Mouse (Mus musculus): ENCODE results near the gene Chchd3. TPM values are rescaled to one million over a fixed set of nuclear protein-coding genes. Genes with fewer than 3 reads are reported as not detected.

Chchd3 gene
- polyA plus RNA-seq, 1 experiment from 2014 or later, result 138 TPM

- WGBS, result 83% methylated on average over 1 of the region's 1 CpGs
- no peak for ATAC-seq
- H3K36me3 ChIP-seq (ENCODE audit: poor library complexity, severe bottlenecking), result no peaks in the 10 kb centered on the region
- H3K4me3 ChIP-seq, result no peak overlapping the region
- H3K4me2 ChIP-seq, result no peak overlapping the region
- H3K4me1 ChIP-seq, result peaks cover 3% of the 10 kb centered on the region; the same call in 1 of the 2 replicates
- H3K9ac ChIP-seq, result no peak overlapping the region
- no peaks in the 10 kb centered on the region for H3K27me3 ChIP-seq
- no peak overlapping the region for H3K27ac ChIP-seq
- no peaks in the 10 kb centered on the region for H3K9me3 ChIP-seq (replicated peaks)
These were observed 63.5 kb downstream of the Chchd3 start for GRCm38 (mm10) chr6:32996597-32996996.

GRCm38 (mm10) chr6:32993847-32994246 lies 66.2 kb downstream of the Chchd3 start:
- Histone ChIP-seq H3K9me3 (replicated peaks) (no peaks in the 10 kb centered on the region), H3K4me1 (peaks cover 3% of the 10 kb centered on the region; the same call in 1 of the 2 replicates), H3K4me3 (no peak overlapping the region), H3K9ac (no peak overlapping the region), H3K36me3 (ENCODE audit: poor library complexity, severe bottlenecking) (no peaks in the 10 kb centered on the region), H3K4me2 (no peak overlapping the region), H3K27me3 (no peaks in the 10 kb centered on the region), H3K27ac (no peak overlapping the region)
- no peak for ATAC-seq
- 98% methylated on average over 1 of the region's 1 CpGs for WGBS

- WGBS, result 79% methylated on average over 12 of the region's 12 CpGs
- H3K27ac ChIP-seq, result no peak overlapping the region
- ATAC-seq, result no peak
- no peaks in the 10 kb centered on the region for H3K9me3 ChIP-seq (replicated peaks)
- H3K27me3 ChIP-seq, result no peaks in the 10 kb centered on the region
- no peak overlapping the region for H3K4me3 ChIP-seq
- no peak overlapping the region for H3K9ac ChIP-seq
- H3K4me2 ChIP-seq, result no peak overlapping the region
- no peaks in the 10 kb centered on the region for H3K4me1 ChIP-seq
- H3K36me3 ChIP-seq (ENCODE audit: poor library complexity, severe bottlenecking), result no peaks in the 10 kb centered on the region
These were observed 69.9 kb downstream of the Chchd3 start for GRCm38 (mm10) chr6:32990061-32990633.

GRCm38 (mm10) chr6:32988561-32988960 lies 71.5 kb downstream of the Chchd3 start:
- Histone ChIP-seq H3K27me3 (no peaks in the 10 kb centered on the region), H3K4me1 (peaks cover 4% of the 10 kb centered on the region; the same call in 1 of the 2 replicates), H3K4me2 (no peak overlapping the region), H3K9ac (no peak overlapping the region), H3K9me3 (replicated peaks) (no peaks in the 10 kb centered on the region), H3K27ac (no peak overlapping the region), H3K4me3 (no peak overlapping the region), H3K36me3 (ENCODE audit: poor library complexity, severe bottlenecking) (no peaks in the 10 kb centered on the region)
- 96% methylated on average over 8 of the region's 8 CpGs for WGBS
- no peak for ATAC-seq

- Histone ChIP-seq H3K4me1 (peaks cover 13% of the 10 kb centered on the region), H3K9ac (no peak overlapping the region), H3K36me3 (ENCODE audit: poor library complexity, severe bottlenecking) (no peaks in the 10 kb centered on the region), H3K27me3 (no peaks in the 10 kb centered on the region), H3K4me2 (no peak overlapping the region), H3K9me3 (replicated peaks) (no peaks in the 10 kb centered on the region), H3K27ac (no peak overlapping the region), H3K4me3 (no peak overlapping the region)
- ATAC-seq, result no peak
- 81% methylated on average over 5 of the region's 5 CpGs for WGBS
These were observed 76.2 kb downstream of the Chchd3 start for GRCm38 (mm10) chr6:32983876-32984275.

GRCm38 (mm10) chr6:32981253-32981652 lies 78.8 kb downstream of the Chchd3 start:
- Histone ChIP-seq H3K4me3 (no peak overlapping the region), H3K27me3 (no peaks in the 10 kb centered on the region), H3K27ac (no peak overlapping the region), H3K9ac (no peak overlapping the region), H3K4me2 (no peak overlapping the region), H3K36me3 (ENCODE audit: poor library complexity, severe bottlenecking) (no peaks in the 10 kb centered on the region), H3K4me1 (peaks cover 19% of the 10 kb centered on the region), H3K9me3 (replicated peaks) (no peaks in the 10 kb centered on the region)
- ATAC-seq, result no peak
- 81% methylated on average over 11 of the region's 11 CpGs for WGBS

GRCm38 (mm10) chr6:32978811-32979210 lies 81.2 kb downstream of the Chchd3 start:
- Histone ChIP-seq H3K9ac (no peak overlapping the region), H3K27ac (no peak overlapping the region), H3K27me3 (no peaks in the 10 kb centered on the region), H3K4me2 (no peak overlapping the region), H3K36me3 (ENCODE audit: poor library complexity, severe bottlenecking) (no peaks in the 10 kb centered on the region), H3K4me3 (no peak overlapping the region), H3K4me1 (peaks cover 17% of the 10 kb centered on the region), H3K9me3 (replicated peaks) (no peaks in the 10 kb centered on the region)
- no peak for ATAC-seq
- WGBS, result 92% methylated on average over 3 of the region's 3 CpGs

- Histone ChIP-seq H3K9me3 (replicated peaks) (no peaks in the 10 kb centered on the region), H3K4me3 (no peak overlapping the region), H3K9ac (no peak overlapping the region), H3K27ac (no peak overlapping the region), H3K4me1 (no peaks in the 10 kb centered on the region), H3K36me3 (ENCODE audit: poor library complexity, severe bottlenecking) (no peaks in the 10 kb centered on the region), H3K4me2 (no peak overlapping the region), H3K27me3 (no peaks in the 10 kb centered on the region)
- ATAC-seq, result no peak
These were observed 88.1 kb downstream of the Chchd3 start for GRCm38 (mm10) chr6:32971926-32972325.

GRCm38 (mm10) chr6:32968971-32969370 lies 91.1 kb downstream of the Chchd3 start:
- no peak for ATAC-seq
- Histone ChIP-seq H3K4me2 (no peak overlapping the region), H3K27me3 (no peaks in the 10 kb centered on the region), H3K4me1 (no peaks in the 10 kb centered on the region), H3K9ac (no peak overlapping the region), H3K36me3 (ENCODE audit: poor library complexity, severe bottlenecking) (no peaks in the 10 kb centered on the region), H3K9me3 (replicated peaks) (no peaks in the 10 kb centered on the region), H3K27ac (no peak overlapping the region; the same call in 1 of the 2 replicates), H3K4me3 (no peak overlapping the region)
- WGBS, result 43% methylated on average over 2 of the region's 2 CpGs

GRCm38 (mm10) chr6:32962048-32962447 lies 98.0 kb downstream of the Chchd3 start:
- Histone ChIP-seq H3K4me2 (no peak overlapping the region), H3K27me3 (no peaks in the 10 kb centered on the region), H3K36me3 (ENCODE audit: poor library complexity, severe bottlenecking) (no peaks in the 10 kb centered on the region), H3K4me3 (no peak overlapping the region), H3K4me1 (peaks cover 6% of the 10 kb centered on the region; the same call in 1 of the 2 replicates), H3K9me3 (replicated peaks) (no peaks in the 10 kb centered on the region), H3K27ac (no peak overlapping the region), H3K9ac (no peak overlapping the region)
- no peak for ATAC-seq
- 83% methylated on average over 3 of the region's 3 CpGs for WGBS

- Histone ChIP-seq H3K9ac (no peak overlapping the region), H3K27ac (no peak overlapping the region), H3K4me2 (no peak overlapping the region), H3K4me3 (no peak overlapping the region), H3K4me1 (peaks cover 6% of the 10 kb centered on the region; the same call in 1 of the 2 replicates), H3K36me3 (ENCODE audit: poor library complexity, severe bottlenecking) (no peaks in the 10 kb centered on the region), H3K27me3 (no peaks in the 10 kb centered on the region), H3K9me3 (replicated peaks) (no peaks in the 10 kb centered on the region)
- 61% methylated on average over 3 of the region's 3 CpGs for whole genome bisulfite sequencing
- no peak for ATAC-seq
These were observed 98.6 kb downstream of the Chchd3 start for GRCm38 (mm10) chr6:32961477-32961876.

GRCm38 (mm10) chr6:32959816-32960550 lies 100.1 kb downstream of the Chchd3 start:
- no peaks in the 10 kb centered on the region for H3K36me3 ChIP-seq (ENCODE audit: poor library complexity, severe bottlenecking)

More at GRCm38 (mm10) chr6:32959816-32960550, 100.1 kb downstream of the Chchd3 start:
- Histone ChIP-seq H3K27me3 (no peaks in the 10 kb centered on the region), H3K9me3 (replicated peaks) (no peaks in the 10 kb centered on the region), H3K4me3 (no peak overlapping the region), H3K27ac (no peak overlapping the region), H3K9ac (no peak overlapping the region), H3K4me1 (peaks cover 11% of the 10 kb centered on the region), H3K4me2 (no peak overlapping the region)
- no peak for ATAC-seq
- WGBS, result 55% methylated on average over 5 of the region's 5 CpGs
